Mouse (Mus musculus) bone marrow macrophage, adult 2 months (primary cell): ENCODE results near the gene Kif2c.

ENCODE experiments used
- CTCF ChIP-seq: IDR thresholded peaks from 2 replicates; pipeline ENCODE4 v1.5.1; 2012; ENCODE audit warnings: low read depth, mild to moderate bottlenecking, low read length, moderate library complexity
- POLR2A ChIP-seq: IDR thresholded peaks from 2 replicates; pipeline ENCODE4 v1.6.1; 2012; ENCODE audit warnings: mild to moderate bottlenecking, low read depth, low read length, borderline replicate concordance

GRCm38 (mm10) chr4:117156372-117156771 lies 26.1 kb downstream of the Kif2c start:
- TF ChIP-seq CTCF (no peak), POLR2A (no peak)
